Mouse (Mus musculus) liver, adult 10 weeks (tissue): Measurements from ENCODE around the gene Cdk10. TPM values are rescaled to one million over a fixed set of nuclear protein-coding genes. Genes with fewer than 3 reads are reported as not detected.

Experiments
- polyA plus RNA-seq: library from polyadenylated mRNA; stranded (reverse); fragments of 350-450 nt; fragmentation: Illumina TruSeq; extraction: RNeasy Lipid Tissue Mini Kit (QIAGEN cat#74804); gene quantifications from one replicate; pipeline ENCODE4 v1.2.3, GENCODE M21; 2014; ENCODE audit warnings: low read depth, low replicate concordance

The Cdk10 gene
- polyA plus RNA-seq, result 3.7 TPM

DNA sequence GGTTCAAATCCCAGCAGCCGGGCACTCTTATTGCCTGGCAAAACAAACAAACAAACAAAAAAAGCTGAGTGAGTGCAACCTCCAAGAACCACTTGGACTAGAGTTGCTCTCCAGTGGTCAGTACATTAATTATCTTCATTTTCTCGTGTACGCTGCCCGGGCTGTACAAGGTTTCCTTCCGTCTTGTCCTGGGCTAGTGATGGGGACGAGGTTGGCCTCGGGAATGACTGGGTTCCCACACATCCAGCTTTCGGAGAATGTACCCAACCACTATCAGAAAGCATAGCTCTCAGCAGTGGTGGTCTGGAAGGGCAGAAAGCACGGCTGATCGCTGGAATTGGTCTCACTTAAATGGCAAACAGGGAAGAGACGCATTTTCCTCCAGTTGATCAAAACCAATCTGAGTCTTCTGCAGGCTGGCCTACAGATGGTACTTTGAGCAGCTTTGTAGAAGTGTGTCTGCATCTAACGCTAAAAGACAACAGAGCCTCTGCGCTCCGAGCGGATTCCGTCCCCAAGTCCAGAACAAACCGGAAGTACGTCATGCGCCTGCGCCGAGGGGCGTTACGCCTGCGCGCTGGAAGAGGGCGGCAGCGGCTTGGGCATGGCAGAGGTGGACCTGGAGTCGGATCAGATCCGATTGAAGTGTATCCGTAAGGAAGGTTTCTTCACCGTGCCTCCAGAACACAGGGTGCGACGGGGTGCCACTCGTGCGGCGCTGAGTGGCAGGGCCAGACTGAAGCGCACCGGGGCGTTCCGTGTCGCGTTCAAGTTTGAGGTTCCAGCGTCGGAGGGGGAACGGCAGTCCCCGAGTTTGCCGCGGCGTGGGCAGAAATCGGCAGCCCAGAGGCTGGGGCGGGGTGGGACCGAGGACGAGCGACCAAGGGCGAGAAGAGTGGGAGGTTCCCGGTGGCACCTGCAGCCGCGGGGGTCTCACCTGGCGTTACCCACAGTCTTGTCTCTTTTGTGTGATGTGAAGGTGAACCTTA is at the start of gene Cdk10:
TSS of gene Cdk10 (plus strand) at position 565 of the 989 bp plus-strand sequence.

GRCm38 (mm10) chr8:123185566-123186409 is 38.9 kb upstream of the Cdk10 start, which contains the start of gene Dpep1:
TSS of gene Dpep1 (plus strand) at chr8:123186242.

DNA sequence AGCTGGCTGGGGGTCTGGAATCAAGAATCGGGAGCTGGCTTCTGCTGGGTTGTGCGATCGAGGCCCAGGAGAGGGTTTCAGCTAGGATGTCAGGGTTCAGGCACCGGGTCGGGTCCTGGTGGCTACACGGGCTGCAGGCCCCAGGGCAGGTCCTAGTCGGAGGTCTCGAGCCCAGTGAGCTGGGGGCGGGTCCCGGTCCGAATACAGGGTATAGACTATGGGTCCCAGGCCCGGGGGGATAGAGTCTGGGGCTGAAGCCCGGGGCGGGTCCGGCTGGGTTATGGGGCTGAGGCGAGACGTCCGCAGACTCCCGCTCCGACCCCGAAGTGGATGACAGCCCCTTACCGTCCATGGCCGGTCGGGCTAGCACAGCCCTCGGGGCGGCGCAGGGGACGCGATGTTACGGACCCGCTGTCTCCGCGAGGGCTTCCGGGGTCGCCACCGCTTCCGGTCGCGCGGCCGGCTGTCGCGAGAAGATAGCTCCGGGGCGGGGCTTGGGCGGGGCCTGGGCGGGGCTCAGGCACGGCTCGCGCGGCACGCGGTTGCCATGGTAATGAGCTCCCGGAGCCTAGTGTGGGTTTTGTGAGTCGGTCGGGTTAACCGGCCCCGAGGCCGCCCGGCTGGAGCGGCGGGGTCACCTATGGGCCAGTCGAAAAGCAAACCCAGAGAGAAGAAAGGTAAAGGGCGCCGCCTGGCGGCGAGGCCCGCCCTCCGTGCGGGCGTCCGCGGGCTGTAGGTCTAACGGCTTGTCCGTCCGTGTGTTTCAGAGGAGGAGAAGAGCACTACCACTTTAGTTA is 12.1 kb upstream of the Cdk10 start, which contains the start of the genes Chmp1a and Spata33:
TSS of gene Chmp1a (minus strand) at position 443 of the 797 bp plus-strand sequence.
TSS of gene Spata33 (plus strand) at position 512 of the 797 bp plus-strand sequence.

GRCm38 (mm10) chr8:123235520-123236497 is 11.2 kb downstream of the Cdk10 start, which contains the start of gene Spata2l:
TSS of gene Spata2l (minus strand) at chr8:123236233.

GRCm38 (mm10) chr8:123254099-123254885 is 29.6 kb downstream of the Cdk10 start, which contains the start of the genes Zfp276 and Vps9d1:
TSS of gene Zfp276 (plus strand) at chr8:123254195.
TSS of gene Vps9d1 (minus strand) at chr8:123254348.

Other genes with a start within 250 kb of the Cdk10 start
- 13.5 TPM for gene Ankrd11, start 182.6 kb upstream of the Cdk10 start, polyA plus RNA-seq
- 8.2 TPM for gene Spg7, start 161.9 kb upstream of the Cdk10 start, polyA plus RNA-seq
- 51.4 TPM for gene Rpl13, start 122.5 kb upstream of the Cdk10 start, polyA plus RNA-seq
- gene Cpne7, start 107.5 kb upstream of the Cdk10 start, polyA plus RNA-seq, result not detected
- 10.7 TPM for gene Sult5a1, start 66.5 kb upstream of the Cdk10 start, polyA plus RNA-seq
- gene Dpep1, start 38.6 kb upstream of the Cdk10 start, polyA plus RNA-seq, result 0.34 TPM
- 7.1 TPM for gene Chmp1a, start 12.1 kb upstream of the Cdk10 start, polyA plus RNA-seq
- 0.24 TPM for gene Spata33, start 12.0 kb upstream of the Cdk10 start, polyA plus RNA-seq
- gene Spata2l, start 11.4 kb downstream of the Cdk10 start, polyA plus RNA-seq, result 1.1 TPM
- 1.6 TPM for gene Zfp276, start 29.4 kb downstream of the Cdk10 start, polyA plus RNA-seq
- gene Vps9d1, start 29.5 kb downstream of the Cdk10 start, polyA plus RNA-seq, result 1.0 TPM
- gene Fanca, start 93.7 kb downstream of the Cdk10 start, polyA plus RNA-seq, result not detected
- gene Spire2, start 107.9 kb downstream of the Cdk10 start, polyA plus RNA-seq, result not detected
- gene Tcf25, start 148.9 kb downstream of the Cdk10 start, polyA plus RNA-seq, result 102 TPM
- not detected for gene Mc1r, start 182.3 kb downstream of the Cdk10 start, polyA plus RNA-seq
- not detected for gene Tubb3, start 186.6 kb downstream of the Cdk10 start, polyA plus RNA-seq
- 5.8 TPM for gene Def8, start 198.7 kb downstream of the Cdk10 start, polyA plus RNA-seq